Mouse (Mus musculus) embryo, embryonic 10.5 days (tissue): Measurements from ENCODE around the gene Zfp146.
"Not testable (repeated sequence)": the region's sequence is repeated elsewhere in the genome, so short reads cannot be mapped to it uniquely, and the experiment has no call there.

ENCODE experiments used
- DNase-seq: peaks from one replicate; pipeline ENCODE4 v3.0.0-alpha.2; 2015; ENCODE audit warnings: low spot score

Zfp146 gene

GRCm38 (mm10) chr7:30189116-30189491 is 19.6 kb upstream of the Zfp146 start:
- DNase-seq = no peak

- no peak for DNase-seq
Observed at GRCm38 (mm10) chr7:30188344-30189115, 19.0 kb upstream of the Zfp146 start.

- DNase-seq = no peak
Observed at GRCm38 (mm10) chr7:30184641-30185348, 15.2 kb upstream of the Zfp146 start.

- peak; percentile 91 for DNase-seq
Observed at GRCm38 (mm10) chr7:30183879-30184289, 14.3 kb upstream of the Zfp146 start, which contains the start of gene Cox7a1. TSS of gene Cox7a1 (plus strand) at chr7:30184144.

- not testable (repeated sequence) for DNase-seq
Observed at GRCm38 (mm10) chr7:30183189-30183588, 13.6 kb upstream of the Zfp146 start.

GRCm38 (mm10) chr7:30181929-30182328 is 12.4 kb upstream of the Zfp146 start:
- not testable (repeated sequence) for DNase-seq

GRCm38 (mm10) chr7:30181308-30181707 is 11.8 kb upstream of the Zfp146 start:
- DNase-seq = peak; percentile 89

- DNase-seq = no peak
Observed at GRCm38 (mm10) chr7:30178256-30178655, 8.7 kb upstream of the Zfp146 start.

- no peak for DNase-seq
Observed at GRCm38 (mm10) chr7:30176474-30176873, 6.9 kb upstream of the Zfp146 start.

- no peak for DNase-seq
Observed at GRCm38 (mm10) chr7:30170283-30170951, 867 bp upstream of the Zfp146 start.

- DNase-seq = peak; percentile 74
Observed at GRCm38 (mm10) chr7:30168914-30169582, 502 bp downstream of the Zfp146 start.

DNA sequence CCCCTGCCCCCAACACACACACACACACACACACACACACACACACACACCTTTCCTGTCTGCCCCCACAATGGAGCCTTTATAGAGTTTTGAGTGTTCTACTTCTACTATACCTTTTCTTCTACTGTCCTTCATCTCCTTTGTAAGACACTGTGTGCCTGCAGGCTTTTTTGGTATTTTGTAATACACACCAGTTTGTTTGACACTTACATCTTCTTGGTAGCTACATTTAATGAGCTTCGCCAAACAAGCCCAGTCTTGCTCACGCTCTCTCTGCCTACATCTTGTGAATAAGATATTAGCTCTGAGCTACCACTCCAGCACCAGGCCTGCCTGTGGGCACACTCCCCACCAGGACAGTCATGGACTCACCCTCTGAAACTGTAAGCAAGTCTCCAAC is 4.8 kb downstream of the Zfp146 start:
- DNase-seq = no peak

- DNase-seq = no peak
Observed at GRCm38 (mm10) chr7:30163113-30163512, 6.4 kb downstream of the Zfp146 start.

DNA sequence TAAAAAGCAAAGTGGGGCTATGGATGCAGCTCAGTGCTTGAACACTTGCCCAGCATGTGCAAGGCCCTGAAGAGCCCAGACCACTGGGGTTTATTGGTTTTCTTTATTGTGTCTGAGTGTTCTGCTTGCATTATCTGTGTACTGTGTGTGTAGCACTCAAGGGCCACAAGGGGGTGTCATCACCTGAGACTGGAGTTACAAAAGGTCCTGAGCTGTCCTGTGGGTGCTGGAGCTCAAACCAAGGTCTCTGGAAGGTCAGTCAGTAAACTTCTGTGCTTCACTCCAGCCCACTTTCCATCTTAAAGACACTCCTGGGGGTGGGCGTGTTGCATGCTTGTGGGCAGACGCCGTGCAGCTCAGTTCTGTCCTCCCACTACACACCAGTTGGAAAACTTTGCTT is 14.0 kb downstream of the Zfp146 start:
- DNase-seq = no peak

- DNase-seq = no peak
Observed at GRCm38 (mm10) chr7:30154040-30154439, 15.5 kb downstream of the Zfp146 start.

- DNase-seq = no peak
Observed at GRCm38 (mm10) chr7:30147011-30147410, 22.5 kb downstream of the Zfp146 start.

DNA sequence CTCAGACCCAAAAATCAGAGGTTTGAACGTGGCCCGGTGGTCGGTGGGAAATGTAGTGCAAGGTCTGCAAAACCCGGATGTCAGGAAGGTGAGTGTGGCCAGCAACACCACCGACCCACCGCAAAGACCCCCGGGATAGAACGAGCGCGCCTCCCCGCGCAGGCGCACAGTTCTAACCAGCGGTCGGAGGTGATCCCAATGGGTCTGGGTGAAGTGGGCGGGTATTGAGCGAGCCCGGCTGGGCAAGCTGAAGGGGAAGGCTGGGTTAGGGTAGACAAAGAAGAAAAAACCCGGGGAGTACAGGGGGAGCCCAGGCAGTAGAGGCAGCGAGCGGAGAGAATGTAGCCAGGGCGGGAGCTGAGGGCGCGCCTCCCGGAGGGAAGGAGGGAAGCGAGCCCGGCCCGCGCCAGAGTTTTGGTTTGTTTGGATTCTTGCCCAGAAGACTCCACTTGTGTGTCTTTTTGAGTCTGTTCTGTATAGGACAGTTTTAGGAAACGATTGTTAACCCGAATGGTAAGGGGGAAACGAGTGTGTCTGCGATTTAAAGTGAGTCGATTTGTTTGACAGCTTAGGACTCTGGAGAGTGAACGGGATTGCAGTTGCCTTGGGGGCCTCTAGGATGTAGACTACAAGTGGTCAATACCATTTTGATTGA is 25.9 kb downstream of the Zfp146 start:
- peak; percentile 93 for DNase-seq

GRCm38 (mm10) chr7:30143170-30143554 is 26.4 kb downstream of the Zfp146 start:
- no peak for DNase-seq

DNA sequence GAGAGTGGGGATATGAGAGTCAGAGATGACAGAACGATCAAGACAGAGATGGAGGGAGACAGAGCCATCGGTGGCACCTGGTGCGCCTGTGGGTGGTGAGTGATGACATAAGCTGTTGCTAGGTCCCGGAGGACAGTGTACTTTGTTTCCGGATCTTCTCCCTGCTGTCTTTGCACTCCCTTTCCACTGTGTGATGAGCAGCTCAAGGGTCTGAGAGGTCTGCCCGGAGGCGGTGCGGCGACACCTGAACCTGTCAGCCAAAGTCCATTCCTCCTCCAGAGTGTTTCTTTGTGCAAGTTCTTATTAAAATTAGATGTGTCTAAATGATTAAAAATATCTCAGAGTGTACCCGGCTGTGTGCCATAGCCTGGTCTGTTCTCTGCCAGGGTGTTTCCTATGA is 32.7 kb downstream of the Zfp146 start:
- no peak for DNase-seq

DNA sequence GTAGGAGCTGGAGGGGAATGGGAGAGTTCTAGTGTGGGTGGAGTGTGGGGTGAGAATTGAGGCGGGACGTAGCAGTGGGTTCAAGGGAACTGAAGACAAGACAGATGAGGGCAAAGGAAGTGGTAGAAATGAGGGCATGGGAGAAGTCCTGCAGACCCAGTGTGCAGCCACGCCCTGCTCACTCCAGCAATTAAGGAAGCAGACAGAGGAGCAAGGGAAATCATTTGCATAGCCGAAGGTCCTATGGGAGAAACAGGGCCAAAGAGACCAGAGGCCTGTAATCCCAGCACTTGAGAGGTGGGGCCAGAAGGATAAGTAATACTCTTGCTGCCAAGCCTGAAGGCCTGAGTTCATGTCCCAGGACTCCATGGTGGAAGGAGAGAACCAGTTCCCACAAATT is 37.2 kb downstream of the Zfp146 start:
- DNase-seq = no peak

DNA sequence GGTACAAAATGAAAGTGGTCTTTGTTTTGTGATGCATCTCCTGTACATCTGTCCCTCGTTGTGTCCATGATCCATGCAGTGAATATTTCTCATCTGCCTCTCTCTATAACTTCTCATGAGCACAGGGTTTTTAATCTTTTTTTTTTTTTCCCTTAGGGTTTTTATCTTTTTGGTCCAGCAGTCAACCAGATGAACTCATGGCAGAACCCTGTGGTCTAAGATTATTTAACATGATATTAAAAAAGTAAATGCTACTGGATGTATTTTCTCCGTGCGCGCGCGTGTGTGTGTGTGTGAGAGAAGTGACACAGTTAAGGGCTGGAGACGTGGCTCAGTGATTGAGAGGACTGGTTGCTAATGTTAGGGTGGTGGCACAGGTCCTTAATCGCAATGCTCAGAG is 39.6 kb downstream of the Zfp146 start:
- DNase-seq = no peak

DNA sequence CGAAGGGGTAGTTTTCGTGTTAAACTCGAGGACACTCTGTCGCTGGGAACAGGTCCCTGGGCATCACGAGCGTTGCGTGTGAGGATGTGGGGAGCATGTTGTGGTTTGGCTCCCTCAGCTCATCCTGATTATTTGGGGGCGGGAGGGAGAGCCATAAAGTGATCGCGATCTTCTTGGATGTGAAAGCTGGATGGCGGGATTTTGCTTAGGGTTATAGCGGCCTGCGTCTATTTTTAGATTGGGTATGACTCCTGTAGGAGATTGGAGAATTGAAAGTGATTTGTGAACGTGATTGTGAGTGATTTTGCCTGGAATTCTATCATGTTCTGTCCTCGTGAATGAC is 47.4 kb downstream of the Zfp146 start:
- peak; percentile 65 for DNase-seq
